Mouse (Mus musculus) neural tube, embryonic 12.5 days (tissue): Measurements from ENCODE around the gene Cbr3. TPM values are rescaled to one million over a fixed set of nuclear protein-coding genes. Genes with fewer than 3 reads are reported as not detected.

Experiments
- ATAC-seq: fragments of 200-750 bp; cut with Nextera tagmentation; 2 replicates; pipeline ENCODE4 v1.8.0; 2017; ENCODE audit warnings: low read depth, mild to moderate bottlenecking, moderate TSS enrichment, moderate library complexity; ENCODE audit not compliant: low FRiP score
- H3K27ac ChIP-seq: fragments of 300-500 bp; sonication (generic); 2 replicates; pipeline ENCODE4 v1.5.1; 2016
- H3K27me3 ChIP-seq: fragments of 300-500 bp; sonication (generic); replicated peaks from 2 replicates; pipeline ENCODE4 v1.6.1; 2016; ENCODE audit warnings: mild to moderate bottlenecking
- H3K36me3 ChIP-seq: fragments of 300-500 bp; sonication (generic); 2 replicates; pipeline ENCODE4 v1.6.1; 2016; ENCODE audit warnings: mild to moderate bottlenecking
- H3K4me1 ChIP-seq: fragments of 300-500 bp; sonication (generic); 2 replicates; pipeline ENCODE4 v1.6.1; 2016
- H3K4me2 ChIP-seq: fragments of 300-500 bp; sonication (generic); replicated peaks from 2 replicates; pipeline ENCODE4 v1.6.1; 2016; ENCODE audit warnings: mild to moderate bottlenecking
- H3K4me3 ChIP-seq: fragments of 300-500 bp; sonication (generic); 2 replicates; pipeline ENCODE4 v1.5.1; 2016
- H3K9ac ChIP-seq: fragments of 300-500 bp; sonication (generic); 2 replicates; pipeline ENCODE4 v1.6.1; 2016; ENCODE audit warnings: mild to moderate bottlenecking
- H3K9me3 ChIP-seq: fragments of 300-500 bp; sonication (generic); 2 replicates; pipeline ENCODE4 v1.6.1; 2016; ENCODE audit warnings: mild to moderate bottlenecking
- WGBS: fragments of 180-500 bp; shearing (Covaris S2); methylation state at CpG from one replicate; pipeline ENCODE4 v1.1.7; 2016; 5-methylcytosine and 5-hydroxymethylcytosine counted together
- polyA plus RNA-seq: library from polyadenylated mRNA; unstranded; fragments of >200 nt; fragmentation: Nextera tagmentation; extraction: Ambion mirVana; gene quantifications from 2 replicates; pipeline ENCODE4 v1.2.1, GENCODE M21; 2016

Gene Cbr3
- polyA plus RNA-seq, 1 experiment from 2014 or later: 1.1 TPM

- no peaks in the 10 kb centered on the region for H3K9me3 ChIP-seq
- 35% methylated on average over 5 of the region's 5 CpGs for WGBS
- H3K9ac ChIP-seq: no peak overlapping the region
- no peak overlapping the region for H3K27ac ChIP-seq
- peaks cover 7% of the 10 kb centered on the region; the same call in 1 of the 2 replicates for H3K27me3 ChIP-seq
- no peaks in the 10 kb centered on the region for H3K36me3 ChIP-seq
- no peak overlapping the region for H3K4me2 ChIP-seq
- no peak overlapping the region for H3K4me3 ChIP-seq
- H3K4me1 ChIP-seq: peaks cover 26% of the 10 kb centered on the region
- no peak for ATAC-seq
These were observed 31.4 kb downstream of the Cbr3 start for GRCm38 (mm10) chr16:93714426-93714825.

GRCm38 (mm10) chr16:93715826-93716225 is 32.8 kb downstream of the Cbr3 start:
- whole genome bisulfite sequencing: 89% methylated on average over 6 of the region's 6 CpGs
- no peaks in the 10 kb centered on the region for H3K9me3 ChIP-seq
- ATAC-seq: no peak
- H3K27me3 ChIP-seq: peaks cover 7% of the 10 kb centered on the region; the same call in 1 of the 2 replicates
- no peak overlapping the region for H3K27ac ChIP-seq
- no peak overlapping the region for H3K4me3 ChIP-seq
- no peaks in the 10 kb centered on the region for H3K36me3 ChIP-seq
- no peak overlapping the region for H3K9ac ChIP-seq
- peaks cover 26% of the 10 kb centered on the region for H3K4me1 ChIP-seq
- no peak overlapping the region for H3K4me2 ChIP-seq

- H3K4me2 ChIP-seq: no peak overlapping the region
- H3K9ac ChIP-seq: no peak overlapping the region
- H3K27me3 ChIP-seq: peaks cover 7% of the 10 kb centered on the region; the same call in 1 of the 2 replicates
- H3K36me3 ChIP-seq: no peaks in the 10 kb centered on the region
- 26% methylated on average over 5 of the region's 5 CpGs for WGBS
- peaks cover 22% of the 10 kb centered on the region for H3K4me1 ChIP-seq
- H3K4me3 ChIP-seq: no peak overlapping the region
- H3K9me3 ChIP-seq: no peaks in the 10 kb centered on the region
- H3K27ac ChIP-seq: no peak overlapping the region
- no peak for ATAC-seq
These were observed 34.3 kb downstream of the Cbr3 start for GRCm38 (mm10) chr16:93717299-93717703.

GRCm38 (mm10) chr16:93721771-93722170 is 38.8 kb downstream of the Cbr3 start:
- H3K4me3 ChIP-seq: no peak overlapping the region
- WGBS: 92% methylated on average over 5 of the region's 5 CpGs
- no peak overlapping the region for H3K9ac ChIP-seq
- H3K36me3 ChIP-seq: peaks cover 3% of the 10 kb centered on the region; the same call in 1 of the 2 replicates
- H3K4me2 ChIP-seq: no peak overlapping the region
- no peak overlapping the region for H3K27ac ChIP-seq
- no peak for ATAC-seq
- no peaks in the 10 kb centered on the region for H3K27me3 ChIP-seq
- no peaks in the 10 kb centered on the region for H3K9me3 ChIP-seq
- peaks cover 8% of the 10 kb centered on the region for H3K4me1 ChIP-seq

GRCm38 (mm10) chr16:93722476-93722875 is 39.5 kb downstream of the Cbr3 start:
- Histone ChIP-seq H3K9ac (no peak overlapping the region), H3K4me3 (no peak overlapping the region), H3K36me3 (peaks cover 3% of the 10 kb centered on the region; the same call in 1 of the 2 replicates), H3K4me2 (no peak overlapping the region), H3K27me3 (no peaks in the 10 kb centered on the region), H3K27ac (no peak overlapping the region), H3K4me1 (peaks cover 2% of the 10 kb centered on the region; the same call in 1 of the 2 replicates), H3K9me3 (no peaks in the 10 kb centered on the region)
- ATAC-seq: no peak
- 74% methylated on average over 2 of the region's 2 CpGs for WGBS

GRCm38 (mm10) chr16:93725417-93726144 is 42.6 kb downstream of the Cbr3 start:
- H3K4me2 ChIP-seq: no peak overlapping the region
- peaks cover 3% of the 10 kb centered on the region; the same call in 1 of the 2 replicates for H3K36me3 ChIP-seq
- H3K4me3 ChIP-seq: no peak overlapping the region
- WGBS: 76% methylated on average over 8 of the region's 8 CpGs
- no peaks in the 10 kb centered on the region for H3K27me3 ChIP-seq
- H3K9me3 ChIP-seq: no peaks in the 10 kb centered on the region
- H3K9ac ChIP-seq: no peak overlapping the region
- H3K4me1 ChIP-seq: no peaks in the 10 kb centered on the region
- H3K27ac ChIP-seq: no peak overlapping the region
- no peak for ATAC-seq

- no peak overlapping the region for H3K27ac ChIP-seq
These were observed 43.2 kb downstream of the Cbr3 start for GRCm38 (mm10) chr16:93726186-93726585.

GRCm38 (mm10) chr16:93728676-93729075 is 45.7 kb downstream of the Cbr3 start:
- Histone ChIP-seq H3K4me2 (no peak overlapping the region), H3K9ac (no peak overlapping the region), H3K4me1 (no peaks in the 10 kb centered on the region; the same call in 1 of the 2 replicates), H3K9me3 (no peaks in the 10 kb centered on the region), H3K27me3 (no peaks in the 10 kb centered on the region), H3K36me3 (peaks cover 3% of the 10 kb centered on the region; the same call in 1 of the 2 replicates), H3K27ac (no peak overlapping the region), H3K4me3 (no peak overlapping the region)
- 80% methylated on average over 9 of the region's 9 CpGs for WGBS
- ATAC-seq: no peak

More at GRCm38 (mm10) chr16:93726186-93726585, 43.2 kb downstream of the Cbr3 start:
- no peaks in the 10 kb centered on the region for H3K9me3 ChIP-seq
- no peak for ATAC-seq
- H3K36me3 ChIP-seq: peaks cover 3% of the 10 kb centered on the region; the same call in 1 of the 2 replicates
- WGBS: 96% methylated on average over 4 of the region's 4 CpGs
- no peak overlapping the region for H3K9ac ChIP-seq
- H3K4me3 ChIP-seq: no peak overlapping the region
- no peak overlapping the region for H3K4me2 ChIP-seq
- H3K27me3 ChIP-seq: no peaks in the 10 kb centered on the region
- H3K4me1 ChIP-seq: no peaks in the 10 kb centered on the region

GRCm38 (mm10) chr16:93729801-93730721 is 47.0 kb downstream of the Cbr3 start:
- Histone ChIP-seq H3K36me3 (no peaks in the 10 kb centered on the region; the same call in 1 of the 2 replicates), H3K9ac (no peak overlapping the region), H3K9me3 (no peaks in the 10 kb centered on the region), H3K4me1 (no peaks in the 10 kb centered on the region; the same call in 1 of the 2 replicates), H3K4me3 (no peak overlapping the region), H3K27ac (no peak overlapping the region), H3K27me3 (no peaks in the 10 kb centered on the region), H3K4me2 (no peak overlapping the region)
- no peak for ATAC-seq
- WGBS: 83% methylated on average over 23 of the region's 23 CpGs

- Histone ChIP-seq H3K4me2 (no peak overlapping the region), H3K9me3 (no peaks in the 10 kb centered on the region), H3K4me3 (no peak overlapping the region), H3K36me3 (no peaks in the 10 kb centered on the region), H3K9ac (no peak overlapping the region), H3K27ac (no peak overlapping the region), H3K27me3 (no peaks in the 10 kb centered on the region), H3K4me1 (no peaks in the 10 kb centered on the region; the same call in 1 of the 2 replicates)
- no peak for ATAC-seq
- 91% methylated on average over 8 of the region's 8 CpGs for WGBS
These were observed 48.3 kb downstream of the Cbr3 start for GRCm38 (mm10) chr16:93731310-93731709.

GRCm38 (mm10) chr16:93732875-93733569 is 50.0 kb downstream of the Cbr3 start:
- H3K9me3 ChIP-seq: no peaks in the 10 kb centered on the region
- no peaks in the 10 kb centered on the region; the same call in 1 of the 2 replicates for H3K4me1 ChIP-seq
- H3K4me3 ChIP-seq: no peak overlapping the region
- ATAC-seq: no peak
- 81% methylated on average over 18 of the region's 18 CpGs for WGBS
- no peaks in the 10 kb centered on the region for H3K27me3 ChIP-seq
- no peak overlapping the region for H3K27ac ChIP-seq
- no peaks in the 10 kb centered on the region for H3K36me3 ChIP-seq
- H3K9ac ChIP-seq: no peak overlapping the region
- H3K4me2 ChIP-seq: no peak overlapping the region
